Mouse (Mus musculus) MEL (cell line): ENCODE measurements at regions not wholly inside any gene's neighbourhood (a gene's known extent, or its start where the extent isn't known, plus 50 kb on each side); places are given as distances from the start of the nearest gene placed in this dataset.

Source experiments
- BHLHE40 ChIP-seq: IDR thresholded peaks from 2 replicates; pipeline ENCODE4 v1.6.1; 2012; ENCODE audit warnings: low read depth, mild to moderate bottlenecking, inconsistent platforms, low read length, improper control_type of control experiment, borderline replicate concordance
- CTCF ChIP-seq, 3 experiments: IDR thresholded peaks in 2 of 3; conservative IDR thresholded peaks in 1 of 3; 2 replicates each; pipeline ENCODE4 v1.5.1; 2011 to 2012; ENCODE audit warnings: low read length in 3 of 3, low read depth in 2 of 3, mild to moderate bottlenecking in 2 of 3, improper control_type of control experiment in 1 of 3, inconsistent platforms in 1 of 3, mixed read lengths in 1 of 3, moderate library complexity in 1 of 3; ENCODE audit not compliant: control insufficient read depth in 1 of 3, insufficient read depth in 1 of 3, poor library complexity in 1 of 3, severe bottlenecking in 1 of 3
- ELF1 ChIP-seq: IDR thresholded peaks from 2 replicates; pipeline ENCODE4 v1.6.1; 2014; ENCODE audit warnings: low read depth, mild to moderate bottlenecking, inconsistent platforms, low read length, improper control_type of control experiment, moderate library complexity
- GATA1 ChIP-seq: IDR thresholded peaks from 2 replicates; pipeline ENCODE4 v1.6.1; 2011; ENCODE audit warnings: low read depth, low read length, improper control_type of control experiment
- HCFC1 ChIP-seq: IDR thresholded peaks from 2 replicates; pipeline ENCODE4 v1.6.1; 2012; ENCODE audit warnings: low read depth, mild to moderate bottlenecking, inconsistent platforms, low read length, improper control_type of control experiment, moderate library complexity
- KAT2A ChIP-seq: conservative IDR thresholded peaks from 2 replicates; pipeline ENCODE4 v1.6.1; 2012; ENCODE audit warnings: low read depth, low read length, improper control_type of control experiment, inconsistent platforms
- MAZ ChIP-seq: IDR thresholded peaks from 2 replicates; pipeline ENCODE4 v1.6.1; 2012; ENCODE audit warnings: low read depth, mild to moderate bottlenecking, inconsistent platforms, low read length, improper control_type of control experiment
- MEF2A ChIP-seq: IDR thresholded peaks from 2 replicates; pipeline ENCODE4 v1.6.1; 2014; ENCODE audit warnings: low read depth, mild to moderate bottlenecking, inconsistent platforms, low read length, improper control_type of control experiment; ENCODE audit not compliant: poor library complexity, insufficient replicate concordance, severe bottlenecking; ENCODE audit errors: extremely low read depth
- MYC ChIP-seq: IDR thresholded peaks from 2 replicates; pipeline ENCODE4 v1.6.1; 2011; ENCODE audit warnings: low read depth, mild to moderate bottlenecking, low read length, improper control_type of control experiment, moderate library complexity
- POLR2A ChIP-seq, 2 experiments: IDR thresholded peaks; 2 replicates each; pipeline ENCODE4 v1.6.1; 2011 to 2012; ENCODE audit warnings: low read length in 2 of 2, mild to moderate bottlenecking in 2 of 2, control low read depth in 1 of 2, improper control_type of control experiment in 1 of 2, low read depth in 1 of 2, moderate library complexity in 1 of 2; ENCODE audit not compliant: control insufficient read depth in 1 of 2, insufficient read depth in 1 of 2, poor library complexity in 1 of 2
- POLR2AphosphoS5 ChIP-seq: IDR thresholded peaks from 2 replicates; pipeline ENCODE4 v1.6.1; 2012; ENCODE audit warnings: low read depth, borderline replicate concordance, mild to moderate bottlenecking, inconsistent platforms, low read length, moderate library complexity, mixed read lengths
- RCOR1 ChIP-seq: IDR thresholded peaks from 2 replicates; pipeline ENCODE4 v1.6.1; 2012; ENCODE audit warnings: low read depth, mild to moderate bottlenecking, inconsistent platforms, low read length, improper control_type of control experiment
- TAL1 ChIP-seq: IDR thresholded peaks from 2 replicates; pipeline ENCODE4 v1.6.1; 2012; ENCODE audit warnings: mild to moderate bottlenecking, inconsistent platforms, low read length, moderate library complexity, mixed read lengths
- ZNF384 ChIP-seq: IDR thresholded peaks from 2 replicates; pipeline ENCODE4 v1.6.1; 2012; ENCODE audit warnings: low read depth, mild to moderate bottlenecking, inconsistent platforms, low read length, improper control_type of control experiment

- TF ChIP-seq KAT2A (no peak), CTCF (IDR thresholded peaks at IDR 0.05 in 2 of 3, conservative IDR thresholded peaks at IDR 0.05 in 1 of 3; ENCODE audit: control insufficient read depth in 1 of 3, insufficient read depth in 1 of 3, low read depth in 2 of 3, low read length in 3 of 3, poor library complexity in 1 of 3, severe bottlenecking in 1 of 3) (no peak), POLR2A (IDR thresholded peaks at IDR 0.05; ENCODE audit: control insufficient read depth in 1 of 2, insufficient read depth in 1 of 2, low read depth in 1 of 2, low read length in 2 of 2, poor library complexity in 1 of 2) (no peak), POLR2AphosphoS5 (no peak), HCFC1 (no peak), BHLHE40 (no peak), MEF2A (no peak), MYC (no peak), ELF1 (no peak), MAZ (no peak), TAL1 (no peak), RCOR1 (no peak), ZNF384 (no peak), GATA1 (no peak)
Measured at GRCm38 (mm10) chr4:100616161-100616915, 137.7 kb downstream of the Ube2u start.
